Mouse (Mus musculus) midbrain, embryonic 12.5 days (tissue): Measurements from ENCODE around the gene Lrrc28. TPM values are rescaled to one million over a fixed set of nuclear protein-coding genes. Genes with fewer than 3 reads are reported as not detected.

Experiments
- ATAC-seq: fragments of 200-750 bp; cut with Nextera tagmentation; 2 replicates; pipeline ENCODE4 v1.8.0; 2017; ENCODE audit warnings: low read depth, moderate TSS enrichment, moderate library complexity; ENCODE audit not compliant: low FRiP score
- H3K27ac ChIP-seq: fragments of 300-500 bp; sonication (generic); replicated peaks from 2 replicates; pipeline ENCODE4 v1.5.1; 2016; ENCODE audit warnings: mild to moderate bottlenecking
- H3K27me3 ChIP-seq: fragments of 300-500 bp; sonication (generic); 2 replicates; pipeline ENCODE4 v1.6.1; 2016; ENCODE audit warnings: mild to moderate bottlenecking
- H3K36me3 ChIP-seq: fragments of 300-500 bp; sonication (generic); 2 replicates; pipeline ENCODE4 v1.6.1; 2016
- H3K4me1 ChIP-seq: fragments of 300-500 bp; sonication (generic); 2 replicates; pipeline ENCODE4 v1.6.1; 2016
- H3K4me2 ChIP-seq: fragments of 300-500 bp; sonication (generic); replicated peaks from 2 replicates; pipeline ENCODE4 v1.6.1; 2016; ENCODE audit warnings: mild to moderate bottlenecking, moderate library complexity
- H3K4me3 ChIP-seq: fragments of 300-500 bp; sonication (generic); 2 replicates; pipeline ENCODE4 v1.5.1; 2016; ENCODE audit warnings: mild to moderate bottlenecking
- H3K9ac ChIP-seq: fragments of 300-500 bp; sonication (generic); replicated peaks from 2 replicates; pipeline ENCODE4 v1.6.1; 2016; ENCODE audit warnings: mild to moderate bottlenecking, moderate library complexity
- H3K9me3 ChIP-seq: fragments of 300-500 bp; sonication (generic); 2 replicates; pipeline ENCODE4 v1.6.1; 2016; ENCODE audit warnings: mild to moderate bottlenecking
- WGBS: fragments of 180-500 bp; shearing (Covaris S2); methylation state at CpG from one replicate; pipeline ENCODE4 v1.1.7; 2016; 5-methylcytosine and 5-hydroxymethylcytosine counted together
- polyA plus RNA-seq: library from polyadenylated mRNA; unstranded; fragments of >200 nt; fragmentation: Nextera tagmentation; extraction: Ambion mirVana; gene quantifications from 2 replicates; pipeline ENCODE4 v1.2.1, GENCODE M21; 2016

The Lrrc28 gene
- polyA plus RNA-seq, 1 experiment from 2014 or later: 29.8 TPM

DNA sequence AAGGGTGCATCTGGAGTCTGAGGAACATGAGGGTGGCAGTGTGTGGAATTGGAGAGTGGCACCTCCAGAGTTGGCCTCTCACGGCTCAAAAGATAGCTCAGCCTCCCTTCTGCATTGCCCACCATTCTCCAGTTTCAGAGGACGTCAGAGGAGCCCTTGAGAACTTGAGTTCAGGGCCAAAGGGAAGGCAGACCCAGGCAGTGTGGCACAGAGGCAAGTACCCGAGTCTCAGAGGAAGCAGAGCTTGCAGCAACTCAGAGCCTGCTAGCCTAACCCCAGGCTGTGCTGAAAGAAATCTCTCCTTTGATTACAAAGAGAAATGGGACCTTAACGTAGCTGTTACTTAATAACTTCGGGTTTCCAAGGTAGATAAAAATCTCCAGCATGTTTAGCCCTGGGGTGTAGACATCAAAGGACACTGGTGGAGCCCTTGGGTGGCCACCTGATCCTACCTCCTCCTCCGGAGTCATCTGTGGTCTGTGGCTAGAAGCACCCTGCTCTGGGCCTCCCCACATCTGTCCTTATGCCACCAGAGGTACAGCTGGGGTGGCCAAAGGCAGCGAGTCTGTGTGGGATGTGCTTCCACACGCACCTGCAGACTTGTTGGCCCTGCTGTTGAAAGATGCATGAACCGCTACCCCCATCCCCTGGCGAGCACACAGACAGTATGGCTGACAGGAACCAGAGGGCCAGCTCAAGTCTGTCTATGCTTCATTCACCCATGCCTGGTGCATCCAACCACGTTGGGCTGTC, 144.8 kb downstream of the Lrrc28 start:
- no peak overlapping the region for H3K9ac ChIP-seq
- no peaks in the 10 kb centered on the region for H3K27me3 ChIP-seq
- H3K36me3 ChIP-seq: no peaks in the 10 kb centered on the region
- no peaks in the 10 kb centered on the region for H3K9me3 ChIP-seq
- 76% methylated on average over 11 of the region's 11 CpGs for WGBS
- no peak overlapping the region for H3K4me2 ChIP-seq
- ATAC-seq: no peak
- no peak overlapping the region for H3K4me3 ChIP-seq
- H3K4me1 ChIP-seq: no peaks in the 10 kb centered on the region
- H3K27ac ChIP-seq: no peak overlapping the region

DNA sequence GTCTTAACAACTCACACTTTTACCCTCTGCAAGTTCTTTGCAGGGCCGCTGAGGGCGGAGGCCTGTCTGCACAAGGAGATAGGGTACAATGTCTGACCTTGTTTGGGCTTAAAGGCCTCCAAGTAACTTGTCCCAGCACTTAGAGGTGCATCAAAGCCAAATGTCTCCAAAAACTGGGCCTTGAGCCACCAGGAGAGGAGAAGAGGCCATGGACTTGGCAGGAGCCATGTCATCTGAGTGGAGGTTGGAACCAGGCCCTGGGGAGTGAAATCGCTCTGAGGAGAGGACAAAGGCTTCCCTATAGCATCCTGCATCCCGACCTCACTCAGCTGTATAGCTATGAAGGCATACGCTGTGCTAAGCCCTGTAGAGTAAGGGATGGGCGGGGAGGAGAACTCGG, 145.6 kb downstream of the Lrrc28 start:
- 89% methylated on average over 7 of the region's 7 CpGs for WGBS
- Histone ChIP-seq H3K4me3 (no peak overlapping the region), H3K4me2 (no peak overlapping the region), H3K36me3 (no peaks in the 10 kb centered on the region), H3K9me3 (no peaks in the 10 kb centered on the region), H3K27ac (no peak overlapping the region), H3K27me3 (no peaks in the 10 kb centered on the region), H3K9ac (no peak overlapping the region), H3K4me1 (0 out of 2 replicates have a peak, but pooled peaks cover under 1% of the 10 kb centered on the region)
- no peak for ATAC-seq

DNA sequence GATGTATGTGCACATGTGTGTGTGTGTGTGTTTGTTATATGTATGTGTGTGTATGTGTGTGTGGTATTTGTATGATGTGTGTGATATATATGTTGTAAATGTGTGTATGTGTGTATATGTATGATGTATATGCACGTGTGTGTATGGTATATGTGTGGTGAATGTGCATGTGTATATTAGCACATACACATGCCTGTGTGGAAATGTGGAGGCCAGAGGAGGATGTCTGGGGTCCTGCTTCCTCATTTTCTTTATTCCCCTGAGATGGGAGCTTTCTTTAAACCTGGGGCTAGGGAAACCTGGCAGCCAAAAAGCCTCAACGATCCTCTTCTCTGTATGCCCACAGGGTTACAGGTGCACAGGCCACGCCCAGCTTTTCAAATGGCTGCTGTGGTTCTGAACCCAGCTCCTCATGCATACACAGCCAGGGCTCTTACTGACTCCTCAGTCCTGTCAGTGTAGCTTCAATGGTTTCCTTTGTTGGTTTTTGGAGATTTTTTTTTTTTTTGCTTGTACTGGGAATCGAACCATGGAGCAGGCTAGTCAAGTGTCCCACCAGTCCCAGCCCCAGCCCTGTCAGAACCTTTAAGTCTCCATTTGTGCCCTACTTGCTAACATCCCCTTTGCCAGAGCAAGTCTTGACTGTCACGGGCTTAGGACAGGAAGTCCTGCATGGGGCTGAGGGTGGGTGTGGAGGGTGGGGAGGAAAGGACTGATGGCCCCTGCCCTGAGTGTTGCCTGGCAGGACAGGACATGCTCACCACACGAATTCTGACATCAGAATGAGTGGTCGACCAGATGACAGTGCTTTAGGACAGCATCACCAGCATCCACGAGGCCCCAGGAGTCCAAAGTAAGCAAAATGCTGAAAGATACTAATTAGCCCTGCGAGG, 151.0 kb downstream of the Lrrc28 start:
- no peak for ATAC-seq
- no peak overlapping the region for H3K9ac ChIP-seq
- H3K36me3 ChIP-seq: no peaks in the 10 kb centered on the region
- H3K9me3 ChIP-seq: no peaks in the 10 kb centered on the region
- 69% methylated on average over 9 of the region's 9 CpGs for WGBS
- H3K4me2 ChIP-seq: no peak overlapping the region
- no peak overlapping the region for H3K27ac ChIP-seq
- H3K27me3 ChIP-seq: no peaks in the 10 kb centered on the region
- H3K4me1 ChIP-seq: 0 out of 2 replicates have a peak, but pooled peaks cover 3% of the 10 kb centered on the region
- no peak overlapping the region for H3K4me3 ChIP-seq

DNA sequence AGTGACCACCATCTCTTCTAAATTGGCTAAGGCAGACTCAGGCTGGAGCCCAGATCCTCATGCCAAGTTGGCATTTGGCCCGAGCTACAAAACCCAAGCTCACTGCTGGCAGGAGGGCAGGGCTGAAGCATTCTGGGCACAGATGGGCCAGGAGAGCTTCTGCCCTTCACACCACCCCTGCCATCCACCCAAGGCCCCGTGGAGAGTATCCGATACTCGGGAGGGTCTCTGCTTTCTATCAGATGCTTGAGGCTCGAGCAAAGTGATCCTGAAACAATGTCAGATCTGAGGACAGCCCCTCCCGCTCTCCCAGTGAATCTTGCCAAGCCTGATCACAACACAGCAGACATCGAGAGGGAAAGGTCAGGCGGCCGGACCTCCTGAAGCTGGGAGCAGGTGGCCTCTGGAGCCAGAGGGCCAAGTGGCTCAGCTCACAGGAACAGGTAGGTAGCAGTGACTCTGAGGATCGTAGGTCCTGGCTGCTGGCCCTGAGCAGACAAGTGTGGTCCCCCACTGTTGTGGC, 157.1 kb downstream of the Lrrc28 start:
- Histone ChIP-seq H3K27me3 (no peaks in the 10 kb centered on the region), H3K36me3 (no peaks in the 10 kb centered on the region), H3K9ac (no peak overlapping the region), H3K4me3 (no peak overlapping the region), H3K4me1 (no peaks in the 10 kb centered on the region), H3K9me3 (no peaks in the 10 kb centered on the region), H3K27ac (no peak overlapping the region), H3K4me2 (no peak overlapping the region)
- no peak for ATAC-seq
- 83% methylated on average over 10 of the region's 10 CpGs for whole genome bisulfite sequencing

DNA sequence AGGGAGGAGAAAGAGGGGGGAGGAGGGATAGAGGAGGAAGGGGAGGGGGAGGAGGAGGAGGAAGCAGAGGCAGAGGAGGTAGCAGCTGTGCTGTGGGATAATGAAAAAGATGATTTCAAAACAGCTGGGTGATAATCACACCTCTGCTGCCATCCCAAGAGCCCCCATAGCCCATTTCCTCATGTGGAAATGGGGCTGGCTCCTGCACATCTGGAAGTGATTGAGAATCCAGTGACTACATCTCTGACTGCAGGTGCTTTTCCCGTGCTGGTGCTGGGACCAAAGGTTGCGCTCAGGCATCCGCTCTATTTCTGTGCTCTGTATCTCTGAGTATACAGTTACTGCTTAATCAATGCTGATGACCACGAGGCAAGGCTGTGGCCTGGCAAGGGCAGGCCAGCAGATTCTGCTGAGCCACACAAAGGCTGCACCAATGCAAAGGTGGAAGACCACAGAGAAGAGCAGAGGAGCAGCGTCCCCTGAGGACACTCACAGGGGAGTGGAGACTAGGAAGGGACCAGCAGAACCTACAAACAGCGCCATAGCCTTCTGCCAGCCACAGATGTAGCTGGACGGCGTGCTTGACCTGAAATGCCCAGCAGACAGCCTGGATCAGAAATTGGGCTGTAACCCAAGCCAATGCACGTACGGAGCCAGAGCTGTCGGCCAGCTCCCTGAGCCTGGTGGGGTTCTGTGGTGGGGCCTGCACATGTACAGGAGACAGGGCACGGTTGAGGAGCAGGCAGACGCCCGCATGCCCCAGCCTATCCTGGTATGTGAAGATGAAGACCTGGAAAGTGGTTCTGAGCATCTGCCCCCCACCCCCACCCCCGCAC, 157.9 kb downstream of the Lrrc28 start:
- no peak overlapping the region for H3K9ac ChIP-seq
- H3K4me1 ChIP-seq: no peaks in the 10 kb centered on the region
- no peak overlapping the region for H3K27ac ChIP-seq
- ATAC-seq: no peak
- no peaks in the 10 kb centered on the region for H3K36me3 ChIP-seq
- H3K4me2 ChIP-seq: no peak overlapping the region
- no peaks in the 10 kb centered on the region for H3K27me3 ChIP-seq
- H3K4me3 ChIP-seq: no peak overlapping the region
- WGBS: 87% methylated on average over 15 of the region's 15 CpGs
- H3K9me3 ChIP-seq: no peaks in the 10 kb centered on the region

DNA sequence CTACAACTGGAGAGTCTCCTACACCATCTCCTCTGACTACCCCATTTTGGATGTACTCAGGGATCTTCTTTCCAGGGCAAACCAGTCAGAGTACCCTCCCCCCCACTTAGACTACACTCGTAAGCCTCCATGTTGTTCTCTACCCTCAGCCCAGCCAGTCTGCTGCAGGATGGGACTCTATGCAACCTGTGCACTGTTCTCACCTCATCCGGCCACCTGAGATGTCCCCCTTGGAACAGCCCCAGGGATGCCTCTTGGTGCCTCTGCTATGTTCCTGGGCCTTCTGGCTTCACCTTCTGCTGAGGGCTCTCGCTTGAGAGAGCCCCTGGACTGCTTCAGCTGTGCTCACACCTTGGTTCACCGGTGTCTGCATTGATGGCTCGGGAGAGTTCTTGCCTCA, 158.7 kb downstream of the Lrrc28 start:
- Histone ChIP-seq H3K4me3 (no peak overlapping the region), H3K36me3 (no peaks in the 10 kb centered on the region), H3K9me3 (no peaks in the 10 kb centered on the region), H3K27ac (no peak overlapping the region), H3K4me1 (no peaks in the 10 kb centered on the region), H3K27me3 (no peaks in the 10 kb centered on the region), H3K4me2 (no peak overlapping the region), H3K9ac (no peak overlapping the region)
- 82% methylated on average over 5 of the region's 5 CpGs for WGBS
- ATAC-seq: no peak

DNA sequence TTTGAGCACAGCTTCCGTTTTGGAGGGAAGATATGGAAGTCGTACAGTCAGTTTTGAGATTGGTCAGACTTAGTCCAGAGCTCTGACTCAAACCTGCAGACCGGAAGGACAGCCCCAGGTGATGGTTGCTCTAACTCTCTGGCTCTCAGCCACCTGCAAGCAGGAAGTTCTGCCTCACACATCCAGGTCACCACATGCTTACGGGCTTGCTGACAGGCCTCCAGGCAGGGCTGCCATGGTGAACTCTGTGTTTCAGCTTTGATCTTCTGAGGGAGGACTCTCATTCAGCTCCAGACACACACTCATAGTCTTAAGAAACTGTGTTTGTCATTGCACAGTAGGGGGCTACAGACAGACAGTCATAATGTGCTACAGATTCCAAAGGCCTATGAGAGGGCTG, 161.4 kb downstream of the Lrrc28 start:
- WGBS: 88% methylated on average over 4 of the region's 4 CpGs
- H3K4me3 ChIP-seq: no peak overlapping the region

DNA sequence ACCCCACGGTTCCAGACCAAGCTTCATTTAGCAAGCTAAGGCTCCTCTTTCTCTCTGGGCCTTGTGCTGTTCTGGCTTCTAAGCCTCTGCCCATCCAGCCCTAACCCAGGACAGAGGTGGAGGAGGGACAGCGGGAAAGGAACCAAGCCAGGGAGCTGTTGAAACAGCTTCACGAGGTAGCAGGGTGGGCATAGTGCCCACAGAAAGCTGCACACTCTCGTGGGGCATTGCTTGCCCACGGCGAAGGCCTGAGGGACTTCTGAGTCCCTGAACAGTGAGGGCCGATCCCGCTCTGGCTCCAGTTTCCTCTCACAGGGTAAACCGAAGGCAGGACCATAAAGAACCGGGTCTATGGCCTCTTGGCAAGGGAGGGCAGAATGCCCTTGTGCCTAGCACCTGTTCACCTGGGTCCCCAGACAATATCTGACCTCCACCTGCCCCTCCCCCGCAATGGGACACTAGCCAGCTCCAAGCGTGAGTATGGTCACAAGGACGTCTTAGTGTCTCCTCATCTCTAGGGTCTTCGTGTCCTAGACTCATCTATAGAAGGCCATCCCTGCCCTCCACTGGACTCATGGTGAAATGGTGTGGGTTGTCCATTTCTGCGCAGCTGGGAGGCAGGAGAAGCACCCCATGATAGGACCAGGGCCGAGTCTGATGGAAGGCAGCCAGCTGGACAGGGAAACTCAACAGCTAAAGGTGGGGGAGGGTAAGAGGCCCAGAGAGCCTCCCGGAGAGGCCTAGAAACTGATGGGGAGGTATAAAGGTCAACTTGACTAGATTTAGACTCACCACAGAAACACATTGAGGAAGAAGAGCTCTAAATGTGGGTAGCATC, 165.3 kb downstream of the Lrrc28 start:
- H3K4me3 ChIP-seq: no peak overlapping the region
- no peak overlapping the region for H3K9ac ChIP-seq
- no peak for ATAC-seq
- H3K36me3 ChIP-seq: no peaks in the 10 kb centered on the region
- H3K27me3 ChIP-seq: peaks cover 3% of the 10 kb centered on the region; the same call in 1 of the 2 replicates
- no peak overlapping the region for H3K27ac ChIP-seq
- 87% methylated on average over 17 of the region's 17 CpGs for WGBS
- H3K4me2 ChIP-seq: no peak overlapping the region
- peaks cover 18% of the 10 kb centered on the region for H3K4me1 ChIP-seq
- no peaks in the 10 kb centered on the region for H3K9me3 ChIP-seq

More for the DNA sequence above, 161.4 kb downstream of the Lrrc28 start:
- Histone ChIP-seq H3K36me3 (no peaks in the 10 kb centered on the region), H3K27me3 (no peaks in the 10 kb centered on the region), H3K27ac (no peak overlapping the region), H3K4me2 (no peak overlapping the region), H3K9me3 (no peaks in the 10 kb centered on the region), H3K9ac (no peak overlapping the region), H3K4me1 (peaks cover 6% of the 10 kb centered on the region; the same call in 1 of the 2 replicates)
- ATAC-seq: no peak

DNA sequence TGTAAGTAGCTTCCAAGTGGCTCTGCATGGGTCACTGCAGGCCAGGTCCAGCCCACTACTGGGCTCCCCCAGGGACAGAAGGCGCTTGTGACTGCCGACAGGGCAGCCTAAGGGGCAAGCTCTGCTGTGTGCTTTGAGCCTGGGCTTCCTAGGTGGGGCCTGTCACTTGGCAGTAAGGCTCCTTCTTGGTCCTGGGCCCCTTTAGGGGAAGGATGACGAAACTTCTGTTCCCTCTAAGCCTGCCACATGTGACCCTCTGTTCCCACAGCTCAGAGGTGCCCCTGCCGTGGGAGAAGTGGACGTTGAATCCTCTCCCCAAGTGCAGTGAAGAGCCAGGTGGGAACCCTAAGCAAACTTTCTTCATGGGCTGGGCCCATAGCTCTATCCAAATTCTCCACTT, 165.9 kb downstream of the Lrrc28 start:
- Histone ChIP-seq H3K4me3 (no peak overlapping the region), H3K9ac (no peak overlapping the region), H3K4me2 (no peak overlapping the region), H3K36me3 (no peaks in the 10 kb centered on the region), H3K9me3 (no peaks in the 10 kb centered on the region), H3K27ac (no peak overlapping the region), H3K27me3 (peaks cover 3% of the 10 kb centered on the region; the same call in 1 of the 2 replicates), H3K4me1 (peaks cover 18% of the 10 kb centered on the region)
- no peak for ATAC-seq
- WGBS: 69% methylated on average over 5 of the region's 5 CpGs

DNA sequence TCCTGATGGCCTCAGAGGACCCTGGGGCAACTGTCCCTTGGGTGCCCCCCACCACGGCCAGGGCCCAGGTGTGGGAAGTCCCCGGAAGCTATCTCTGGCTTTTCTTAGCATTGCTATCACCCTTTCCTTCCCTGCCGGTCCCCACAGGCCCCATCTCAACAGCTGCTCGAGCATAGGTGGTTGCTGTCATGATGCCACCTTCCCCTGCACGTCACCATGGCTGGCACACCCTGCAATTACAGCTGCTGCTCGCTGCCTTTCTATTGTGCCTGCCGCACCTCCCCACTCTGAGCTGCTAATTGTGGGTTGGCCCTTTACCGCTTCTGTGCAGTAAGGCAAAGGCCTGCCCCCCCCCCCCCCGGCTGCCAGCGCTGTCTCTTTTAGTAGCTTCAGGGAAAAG, 167.1 kb downstream of the Lrrc28 start:
- peaks cover 3% of the 10 kb centered on the region; the same call in 1 of the 2 replicates for H3K27me3 ChIP-seq
- no peaks in the 10 kb centered on the region for H3K36me3 ChIP-seq
- H3K4me2 ChIP-seq: no peak overlapping the region
- no peak overlapping the region for H3K27ac ChIP-seq
- H3K9ac ChIP-seq: no peak overlapping the region
- H3K9me3 ChIP-seq: no peaks in the 10 kb centered on the region
- WGBS: 55% methylated on average over 8 of the region's 10 CpGs
- ATAC-seq: peak; percentile 28; the same call in 1 of the 2 replicates
- no peak overlapping the region for H3K4me3 ChIP-seq
- peaks cover 18% of the 10 kb centered on the region for H3K4me1 ChIP-seq

DNA sequence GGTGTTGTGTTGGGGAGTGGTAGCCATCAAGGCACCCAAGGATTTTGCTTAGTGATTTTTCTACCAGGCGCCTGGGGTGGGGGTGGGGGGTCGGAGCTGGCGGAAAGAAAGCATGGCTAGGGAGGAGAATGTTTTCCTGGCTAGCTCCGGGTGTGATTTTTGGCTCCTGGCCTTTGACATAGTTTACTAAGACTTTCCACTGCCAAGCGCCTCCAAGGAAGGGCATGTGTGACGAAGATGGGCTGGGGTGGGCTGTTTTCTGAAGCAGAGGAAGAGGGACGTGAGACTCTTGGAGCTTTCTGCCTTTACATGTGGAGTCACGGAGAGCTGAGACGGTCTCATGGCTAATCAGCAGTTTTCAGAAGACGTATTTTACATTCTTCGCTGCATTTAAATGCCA, 173.8 kb downstream of the Lrrc28 start:
- H3K9me3 ChIP-seq: no peaks in the 10 kb centered on the region
- no peak overlapping the region for H3K27ac ChIP-seq
- peaks cover 19% of the 10 kb centered on the region; the same call in 1 of the 2 replicates for H3K27me3 ChIP-seq
- H3K9ac ChIP-seq: no peak overlapping the region
- WGBS: 81% methylated on average over 11 of the region's 11 CpGs
- no peaks in the 10 kb centered on the region for H3K36me3 ChIP-seq
- no peak overlapping the region for H3K4me2 ChIP-seq
- H3K4me1 ChIP-seq: peaks cover 22% of the 10 kb centered on the region; the same call in 1 of the 2 replicates
- no peak overlapping the region for H3K4me3 ChIP-seq
- ATAC-seq: no peak
